Mouse (Mus musculus) heart, postnatal 4 days (tissue): ENCODE data around the gene Dimt1. TPM values are rescaled to one million over a fixed set of nuclear protein-coding genes. Genes with fewer than 3 reads are reported as not detected.
"Not testable (repeated sequence)": the region's sequence is repeated elsewhere in the genome, so short reads cannot be mapped to it uniquely, and the experiment has no call there.

Experiments used
- DNase-seq: peaks from one replicate; pipeline ENCODE4 v3.0.0; 2021
- total RNA-seq, 2 experiments: library from RNA; stranded (reverse); gene quantifications; 2 replicates each; pipeline ENCODE4 v1.2.3; 2021

The Dimt1 gene
- total RNA-seq, 2 experiments from 2014 or later, result 12.8 to 14.1 TPM

GRCm38 (mm10) chr13:106961496-106961895 is 14.6 kb downstream of the Dimt1 start:
- DNase-seq, result no peak

GRCm38 (mm10) chr13:106996891-106997290 is 50.0 kb downstream of the Dimt1 start:
- no peak for DNase-seq

GRCm38 (mm10) chr13:106997557-106997956 is 50.6 kb downstream of the Dimt1 start:
- not testable (repeated sequence) for DNase-seq

GRCm38 (mm10) chr13:106998026-106998425 is 51.1 kb downstream of the Dimt1 start:
- no peak for DNase-seq

GRCm38 (mm10) chr13:106998671-106999070 is 51.7 kb downstream of the Dimt1 start:
- DNase-seq, result no peak

- no peak for DNase-seq
These were observed 56.3 kb downstream of the Dimt1 start for GRCm38 (mm10) chr13:107003211-107003610.

- no peak for DNase-seq
These were observed 61.2 kb downstream of the Dimt1 start for GRCm38 (mm10) chr13:107008174-107008573.

Other genes with a start within 250 kb of the Dimt1 start
- gene Ipo11, start 10.2 kb upstream of the Dimt1 start, total RNA-seq, result 10 to 100 TPM; 36.4 to 41.3 TPM
- gene Kif2a, start 75.0 kb downstream of the Dimt1 start, total RNA-seq, result 10 to 100 TPM; 54.3 to 56.4 TPM